Comparison of ENCODE assay signal across 18 mouse cellular contexts in genomic region chr9:46898120-46898519, GRCm38 (mm10).
DNase-seq lines count a peak whose midpoint lies in the region; ATAC-seq and TF ChIP-seq lines count a peak whose summit lies in the region.
"Had no signal": no experiment of that assay in that cellular context is flagged by ENCODE, and none has a peak within 500 bp of the region (broad histone marks: within the 10 kb centered on the region; RNA-seq: fewer than 3 reads in every experiment).

No protein-coding gene starts in this region.

- intact Hi-C loops in left cerebral cortex, postnatal 14 days (cut with DNase I): no loop called here
- intact Hi-C loops in left cerebral cortex, postnatal 36 days (cut with DNase I): no loop called here

- DNase-seq in frontal cortex, postnatal 14 days (ENCODE audit: low spot score in 2 of 2): no peak
- peak; percentile 24 to 31 for DNase-seq in left cerebral cortex, postnatal 14 days (ENCODE audit: low spot score in 2 of 2)
- DNase-seq in left cerebral cortex, postnatal 36 days (ENCODE audit: low spot score in 2 of 2): no peak
- peak; percentile 68 for DNase-seq in layer of hippocampus, adult 9-11 months
- DNase-seq in thymus, postnatal 36 days: no peak
- DNase-seq in heart, embryonic 10.5 days (ENCODE audit: low spot score): no peak
- DNase-seq: adrenal gland, adult 8-10 months; adrenal gland, postnatal 36 days; cerebellum, adult 11-12 months; cerebellum, adult 9-10 months; cerebellum, postnatal 36 days; gastrocnemius, postnatal 25 days; heart, postnatal 36 days had no signal

- H3K4me3 ChIP-seq in cortical plate, adult 2 months (ENCODE audit: insufficient read depth, low read length): no peak overlapping the region
- H3K4me3 ChIP-seq in heart, embryonic 10.5 days: no peak overlapping the region
- H3K4me3 ChIP-seq: embryonic facial prominence, embryonic 10.5 days; heart, embryonic 13.5 days; hindbrain, embryonic 15.5 days had no signal

- no peaks in the 10 kb centered on the region for H3K9me3 ChIP-seq in heart, embryonic 10.5 days
- H3K9me3 ChIP-seq: embryonic facial prominence, embryonic 10.5 days; heart, embryonic 13.5 days; hindbrain, embryonic 15.5 days had no signal

- no peaks in the 10 kb centered on the region for H3K36me3 ChIP-seq in heart, embryonic 10.5 days
- H3K36me3 ChIP-seq: embryonic facial prominence, embryonic 10.5 days; heart, embryonic 13.5 days; hindbrain, embryonic 15.5 days had no signal

- H3K27me3 ChIP-seq in heart, embryonic 10.5 days (ENCODE audit: insufficient read depth, poor library complexity, severe bottlenecking): peaks cover 3% of the 10 kb centered on the region; the same call in 1 of the 2 replicates
- H3K27me3 ChIP-seq: hindbrain, embryonic 15.5 days had no signal

- no peak for TF ChIP-seq POLR2A in cortical plate, adult 2 months (IDR thresholded peaks at IDR 0.05; ENCODE audit: extremely low read depth, insufficient read depth, low read length)

- H3K27ac ChIP-seq in cortical plate, adult 2 months (ENCODE audit: insufficient read depth, low read length): 0 out of 2 replicates have a peak overlapping the region, but pooled peaks have one; percentile 2
- no peak overlapping the region for H3K27ac ChIP-seq in heart, embryonic 10.5 days
- H3K27ac ChIP-seq: embryonic facial prominence, embryonic 10.5 days; heart, embryonic 13.5 days; hindbrain, embryonic 15.5 days had no signal

- no peak for TF ChIP-seq CTCF in cortical plate, adult 2 months (IDR thresholded peaks at IDR 0.05; ENCODE audit: extremely low read depth, insufficient read depth, low read length)

- ATAC-seq in frontal cortex, adult (ENCODE audit: low TSS enrichment): peak; percentile 81

- 82% methylated on average over 3 of the region's 3 CpGs for WGBS in heart, embryonic 10.5 days

- H3K4me1 ChIP-seq in cortical plate, adult 2 months (ENCODE audit: control insufficient read depth, insufficient read depth, low read length): peaks cover 7% of the 10 kb centered on the region
- H3K4me1 ChIP-seq in heart, embryonic 10.5 days: peaks cover 5% of the 10 kb centered on the region; the same call in 1 of the 2 replicates

Comparison
In these comparisons a context has a peak if more than half of its experiments do, and no peak if none do; other contexts are left out.
1. DNase-seq: peak in left cerebral cortex, postnatal 14 days (2 of 2) and layer of hippocampus, adult 9-11 months (single experiment); none in frontal cortex, postnatal 14 days (0 of 2), left cerebral cortex, postnatal 36 days (0 of 2), thymus, postnatal 36 days (0 of 2) and heart, embryonic 10.5 days (single experiment).